Mouse (Mus musculus): ENCODE measurements at regions not wholly inside any gene's neighbourhood (a gene's known extent, or its start where the extent isn't known, plus 50 kb on each side); places are given as distances from the start of the nearest gene placed in this dataset.

- Histone ChIP-seq H3K36me3 (ENCODE audit: control insufficient read depth, insufficient read depth, low read length) (no peaks in the 10 kb centered on the region), H3K4me1 (ENCODE audit: control insufficient read depth, insufficient read depth, insufficient read length, low read length) (no peaks in the 10 kb centered on the region), H3K27me3 (ENCODE audit: control insufficient read depth, insufficient read depth, low read length) (no peaks in the 10 kb centered on the region), H3K4me3 (ENCODE audit: low read depth, low read length) (no peak overlapping the region), H3K27ac (ENCODE audit: insufficient read depth, low read depth, low read length) (no peak overlapping the region)
- 58% methylated on average over 15 of the region's 15 CpGs for WGBS
- no peak for TF ChIP-seq POLR2A (IDR thresholded peaks at IDR 0.05; ENCODE audit: low read depth, low read length)
- TF ChIP-seq CTCF (IDR thresholded peaks at IDR 0.05; ENCODE audit: extremely low read depth, insufficient read length, insufficient replicate concordance, low read depth, low read length): no peak
Observed at GRCm38 (mm10) chr12:52393981-52394718, 109.6 kb upstream of the Arhgap5 start.

GRCm38 (mm10) chr12:52394719-52395062 is 109.1 kb upstream of the Arhgap5 start:
- Histone ChIP-seq H3K4me1 (ENCODE audit: control insufficient read depth, insufficient read depth, insufficient read length, low read length) (no peaks in the 10 kb centered on the region), H3K4me3 (ENCODE audit: low read depth, low read length) (no peak overlapping the region), H3K27me3 (ENCODE audit: control insufficient read depth, insufficient read depth, low read length) (no peaks in the 10 kb centered on the region), H3K27ac (ENCODE audit: insufficient read depth, low read depth, low read length) (no peak overlapping the region), H3K36me3 (ENCODE audit: control insufficient read depth, insufficient read depth, low read length) (no peaks in the 10 kb centered on the region)
- no peak for TF ChIP-seq POLR2A (IDR thresholded peaks at IDR 0.05; ENCODE audit: low read depth, low read length)
- TF ChIP-seq CTCF (IDR thresholded peaks at IDR 0.05; ENCODE audit: extremely low read depth, insufficient read length, insufficient replicate concordance, low read depth, low read length): no peak
- 97% methylated on average over 3 of the region's 3 CpGs for WGBS

DNA sequence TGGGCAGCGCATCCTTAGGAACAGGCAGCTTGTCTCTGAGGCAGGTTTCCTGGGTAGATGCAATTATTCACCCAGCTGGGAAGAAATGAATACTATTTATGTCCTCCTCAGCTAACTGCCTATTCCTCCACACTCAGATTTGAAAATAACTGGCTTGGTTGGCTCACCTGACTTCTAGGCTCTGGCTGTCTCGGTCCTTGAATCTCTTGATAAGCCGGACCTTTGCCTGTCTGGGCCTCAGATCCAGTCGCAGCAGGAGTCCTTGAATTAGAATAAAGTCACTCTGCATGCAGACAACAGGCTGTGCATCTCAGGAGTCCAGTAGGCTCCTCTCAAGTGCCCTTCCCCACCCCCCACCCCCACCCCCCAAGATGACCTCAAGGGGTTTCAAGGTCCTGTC is 108.7 kb upstream of the Arhgap5 start:
- no peaks in the 10 kb centered on the region for H3K4me1 ChIP-seq (ENCODE audit: control insufficient read depth, insufficient read depth, insufficient read length, low read length)
- 85% methylated on average over 4 of the region's 4 CpGs for WGBS
- H3K27ac ChIP-seq (ENCODE audit: insufficient read depth, low read depth, low read length): no peak overlapping the region
- H3K27me3 ChIP-seq (ENCODE audit: control insufficient read depth, insufficient read depth, low read length): no peaks in the 10 kb centered on the region
- H3K36me3 ChIP-seq (ENCODE audit: control insufficient read depth, insufficient read depth, low read length): no peaks in the 10 kb centered on the region
- TF ChIP-seq CTCF (IDR thresholded peaks at IDR 0.05; ENCODE audit: extremely low read depth, insufficient read length, insufficient replicate concordance, low read depth, low read length) (no peak), POLR2A (IDR thresholded peaks at IDR 0.05; ENCODE audit: low read depth, low read length) (no peak)
- H3K4me3 ChIP-seq (ENCODE audit: low read depth, low read length): no peak overlapping the region

DNA sequence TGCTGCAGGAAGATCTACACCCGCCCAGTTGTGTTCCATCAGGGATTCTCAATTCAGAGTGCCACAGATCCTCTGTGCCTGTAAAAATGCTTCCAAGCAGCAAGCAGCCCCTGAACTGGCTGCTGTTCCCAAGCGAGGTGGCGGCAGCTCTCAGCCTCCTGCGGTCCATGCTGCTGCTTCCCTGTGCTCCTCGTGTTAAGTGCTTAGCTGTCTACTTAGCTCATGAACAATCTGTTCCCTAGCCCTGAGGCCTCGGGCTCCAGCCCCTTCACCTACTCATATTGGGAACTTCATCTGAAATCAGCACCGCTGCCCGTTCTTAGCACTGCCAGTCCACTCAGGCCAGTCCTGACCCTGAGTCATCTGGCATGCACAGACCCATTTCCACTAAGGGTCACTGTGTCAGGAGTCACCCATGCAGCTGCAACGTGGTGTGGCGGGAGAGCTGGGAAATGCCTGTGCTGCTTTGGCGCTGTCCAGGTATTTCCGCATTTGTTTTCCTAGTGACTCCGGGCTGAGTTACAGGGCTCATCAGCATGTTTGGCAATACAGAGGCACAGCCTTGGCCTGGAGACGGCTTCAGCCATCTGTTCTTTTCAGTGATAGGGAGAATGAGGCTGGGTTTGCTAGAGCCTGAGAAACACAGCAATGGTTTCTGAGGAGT is 107.5 kb upstream of the Arhgap5 start:
- H3K27me3 ChIP-seq (ENCODE audit: control insufficient read depth, insufficient read depth, low read length): no peaks in the 10 kb centered on the region
- no peaks in the 10 kb centered on the region for H3K4me1 ChIP-seq (ENCODE audit: control insufficient read depth, insufficient read depth, insufficient read length, low read length)
- H3K4me3 ChIP-seq (ENCODE audit: low read depth, low read length): no peak overlapping the region
- WGBS: 74% methylated on average over 14 of the region's 14 CpGs
- no peak overlapping the region for H3K27ac ChIP-seq (ENCODE audit: insufficient read depth, low read depth, low read length)
- no peak for TF ChIP-seq POLR2A (IDR thresholded peaks at IDR 0.05; ENCODE audit: low read depth, low read length)
- no peaks in the 10 kb centered on the region for H3K36me3 ChIP-seq (ENCODE audit: control insufficient read depth, insufficient read depth, low read length)

GRCm38 (mm10) chr12:52397718-52398510 is 105.9 kb upstream of the Arhgap5 start:
- TF ChIP-seq CTCF (IDR thresholded peaks at IDR 0.05; ENCODE audit: extremely low read depth, insufficient read length, insufficient replicate concordance, low read depth, low read length): no peak
- TF ChIP-seq POLR2A (IDR thresholded peaks at IDR 0.05; ENCODE audit: low read depth, low read length): no peak
- WGBS: 46% methylated on average over 2 of the region's 2 CpGs
- no peaks in the 10 kb centered on the region for H3K36me3 ChIP-seq (ENCODE audit: control insufficient read depth, insufficient read depth, low read length)
- H3K27me3 ChIP-seq (ENCODE audit: control insufficient read depth, insufficient read depth, low read length): no peaks in the 10 kb centered on the region
- no peak overlapping the region for H3K27ac ChIP-seq (ENCODE audit: insufficient read depth, low read depth, low read length)
- H3K4me3 ChIP-seq (ENCODE audit: low read depth, low read length): no peak overlapping the region
- no peaks in the 10 kb centered on the region for H3K4me1 ChIP-seq (ENCODE audit: control insufficient read depth, insufficient read depth, insufficient read length, low read length)

- TF ChIP-seq POLR2A (IDR thresholded peaks at IDR 0.05; ENCODE audit: low read depth, low read length) (no peak), CTCF (IDR thresholded peaks at IDR 0.05; ENCODE audit: extremely low read depth, insufficient read length, insufficient replicate concordance, low read depth, low read length) (no peak)
- H3K4me1 ChIP-seq (ENCODE audit: control insufficient read depth, insufficient read depth, insufficient read length, low read length): no peaks in the 10 kb centered on the region
- H3K36me3 ChIP-seq (ENCODE audit: control insufficient read depth, insufficient read depth, low read length): no peaks in the 10 kb centered on the region
- WGBS: 70% methylated on average over 6 of the region's 6 CpGs
- H3K4me3 ChIP-seq (ENCODE audit: low read depth, low read length): no peak overlapping the region
- H3K27ac ChIP-seq (ENCODE audit: insufficient read depth, low read depth, low read length): no peak overlapping the region
- H3K27me3 ChIP-seq (ENCODE audit: control insufficient read depth, insufficient read depth, low read length): no peaks in the 10 kb centered on the region
Observed at GRCm38 (mm10) chr12:52398511-52398975, 105.2 kb upstream of the Arhgap5 start.

- Histone ChIP-seq H3K36me3 (ENCODE audit: control insufficient read depth, insufficient read depth, low read length) (no peaks in the 10 kb centered on the region), H3K4me1 (ENCODE audit: control insufficient read depth, insufficient read depth, insufficient read length, low read length) (no peaks in the 10 kb centered on the region), H3K27me3 (ENCODE audit: control insufficient read depth, insufficient read depth, low read length) (no peaks in the 10 kb centered on the region), H3K4me3 (ENCODE audit: low read depth, low read length) (no peak overlapping the region), H3K27ac (ENCODE audit: insufficient read depth, low read depth, low read length) (no peak overlapping the region)
- TF ChIP-seq POLR2A (IDR thresholded peaks at IDR 0.05; ENCODE audit: low read depth, low read length) (no peak), CTCF (IDR thresholded peaks at IDR 0.05; ENCODE audit: extremely low read depth, insufficient read length, insufficient replicate concordance, low read depth, low read length) (no peak)
- WGBS: 66% methylated on average over 3 of the region's 3 CpGs
Observed at GRCm38 (mm10) chr12:52400099-52400498, 103.7 kb upstream of the Arhgap5 start.

Measured in small intestine, adult 2 months (tissue).